Mouse (Mus musculus) cerebellum, adult 2 months (tissue): Measurements from ENCODE around the gene Cldn24. TPM values are rescaled to one million over a fixed set of nuclear protein-coding genes. Genes with fewer than 3 reads are reported as not detected.

Experiments
- DNase-seq, 2 experiments: peaks; one replicate each; pipeline ENCODE4 v3.0.0; 2021
- H3K27ac ChIP-seq: fragments of 200-500 bp; 2 replicates; pipeline ENCODE4 v1.5.1; 2012; ENCODE audit warnings: low read length, control low read depth, inconsistent platforms; ENCODE audit not compliant: insufficient read depth
- H3K27me3 ChIP-seq: fragments of 200-500 bp; 2 replicates; pipeline ENCODE4 v1.6.1; 2012; ENCODE audit warnings: inconsistent platforms, mild to moderate bottlenecking, low read length, moderate library complexity; ENCODE audit not compliant: control insufficient read depth, insufficient read depth
- H3K4me1 ChIP-seq: fragments of 200-500 bp; 2 replicates; pipeline ENCODE4 v1.6.1; 2011; ENCODE audit warnings: low read length; ENCODE audit not compliant: control insufficient read depth, insufficient read depth
- H3K4me3 ChIP-seq: fragments of 200-500 bp; replicated peaks from 2 replicates; pipeline ENCODE3; 2011; ENCODE audit warnings: mild to moderate bottlenecking, low read depth, low read length, control low read depth; ENCODE audit not compliant: insufficient read depth
- CTCF ChIP-seq: fragments of 200-500 bp; IDR thresholded peaks from 2 replicates; pipeline ENCODE4 v1.5.1; 2011; ENCODE audit warnings: low read depth, mild to moderate bottlenecking, control low read depth, low read length, moderate library complexity, borderline replicate concordance; ENCODE audit not compliant: insufficient read depth
- POLR2A ChIP-seq: fragments of 200-500 bp; IDR thresholded peaks from 2 replicates; pipeline ENCODE4 v1.6.1; 2011; ENCODE audit warnings: low read length, control low read depth, borderline replicate concordance; ENCODE audit not compliant: insufficient read depth
- WGBS: fragments of 180-500 bp; shearing (Covaris S2); methylation state at CpG from one replicate; pipeline ENCODE4 v1.1.7; 2018; 5-methylcytosine and 5-hydroxymethylcytosine counted together
- polyA plus RNA-seq: library from polyadenylated mRNA; depleted of rRNA; stranded (reverse); fragments of >200 nt; gene quantifications from 2 replicates; pipeline ENCODE4 v1.2.3, GENCODE M21; 2012; rRNA removed

The Cldn24 gene
- polyA plus RNA-seq, 1 experiment: not detected

- Histone ChIP-seq H3K4me3 (no peak overlapping the region), H3K27me3 (no peaks in the 10 kb centered on the region), H3K4me1 (peaks cover 5% of the 10 kb centered on the region; the same call in 1 of the 2 replicates), H3K27ac (no peak overlapping the region)
- no peak for DNase-seq
- TF ChIP-seq POLR2A (no peak), CTCF (no peak)
- 72% methylated on average over 5 of the region's 5 CpGs for WGBS
Measured at GRCm38 (mm10) chr8:47853356-47853755, 31.4 kb downstream of the Cldn24 start.

- TF ChIP-seq CTCF (no peak), POLR2A (no peak)
- no peak overlapping the region for H3K27ac ChIP-seq
- DNase-seq: no peak
Measured at GRCm38 (mm10) chr8:47859259-47859658, 37.3 kb downstream of the Cldn24 start.

GRCm38 (mm10) chr8:47866568-47866967 is 44.6 kb downstream of the Cldn24 start:
- no peak for DNase-seq
- no peak overlapping the region for H3K4me3 ChIP-seq
- 74% methylated on average over 8 of the region's 8 CpGs for WGBS
- H3K4me1 ChIP-seq: no peaks in the 10 kb centered on the region
- TF ChIP-seq CTCF: no peak
- TF ChIP-seq POLR2A: no peak
- H3K27me3 ChIP-seq: no peaks in the 10 kb centered on the region
- H3K27ac ChIP-seq: no peak overlapping the region

More at GRCm38 (mm10) chr8:47859259-47859658, 37.3 kb downstream of the Cldn24 start:
- Histone ChIP-seq H3K27me3 (no peaks in the 10 kb centered on the region), H3K4me3 (no peak overlapping the region), H3K4me1 (no peaks in the 10 kb centered on the region)
- WGBS: 92% methylated on average over 12 of the region's 12 CpGs

- WGBS: 23% methylated on average over 8 of the region's 8 CpGs
- no peaks in the 10 kb centered on the region for H3K27me3 ChIP-seq
- no peak overlapping the region for H3K4me3 ChIP-seq
Measured at GRCm38 (mm10) chr8:47867067-47867466, 45.1 kb downstream of the Cldn24 start.

More at GRCm38 (mm10) chr8:47867067-47867466, 45.1 kb downstream of the Cldn24 start:
- peak; percentile 57 to 78 for DNase-seq
- Histone ChIP-seq H3K4me1 (no peaks in the 10 kb centered on the region), H3K27ac (no peak overlapping the region)
- TF ChIP-seq CTCF (peak; percentile 95), POLR2A (no peak)

Other genes with a start within 250 kb of the Cldn24 start
- gene Ing2, start 146.6 kb upstream of the Cldn24 start, polyA plus RNA-seq: 15.4 and 20.4 TPM in 2 replicates
- 10.3 and 11.1 TPM in 2 replicates for gene Cdkn2aip, start 108.2 kb upstream of the Cldn24 start, polyA plus RNA-seq
- 0.11 and 0.22 TPM in 2 replicates for gene Cldn22, start 2.3 kb downstream of the Cldn24 start, polyA plus RNA-seq
- 5.7 and 6.3 TPM in 2 replicates for gene Wwc2, start 168.8 kb downstream of the Cldn24 start, polyA plus RNA-seq